Mouse (Mus musculus) kidney, postnatal 4 days (tissue): ENCODE results near the gene Gnb4.

Experiments
- DNase-seq, 2 experiments: peaks; one replicate each; pipeline ENCODE4 v3.0.0; 2021; ENCODE audit warnings: mixed read lengths in 2 of 2

Gene Gnb4

DNA sequence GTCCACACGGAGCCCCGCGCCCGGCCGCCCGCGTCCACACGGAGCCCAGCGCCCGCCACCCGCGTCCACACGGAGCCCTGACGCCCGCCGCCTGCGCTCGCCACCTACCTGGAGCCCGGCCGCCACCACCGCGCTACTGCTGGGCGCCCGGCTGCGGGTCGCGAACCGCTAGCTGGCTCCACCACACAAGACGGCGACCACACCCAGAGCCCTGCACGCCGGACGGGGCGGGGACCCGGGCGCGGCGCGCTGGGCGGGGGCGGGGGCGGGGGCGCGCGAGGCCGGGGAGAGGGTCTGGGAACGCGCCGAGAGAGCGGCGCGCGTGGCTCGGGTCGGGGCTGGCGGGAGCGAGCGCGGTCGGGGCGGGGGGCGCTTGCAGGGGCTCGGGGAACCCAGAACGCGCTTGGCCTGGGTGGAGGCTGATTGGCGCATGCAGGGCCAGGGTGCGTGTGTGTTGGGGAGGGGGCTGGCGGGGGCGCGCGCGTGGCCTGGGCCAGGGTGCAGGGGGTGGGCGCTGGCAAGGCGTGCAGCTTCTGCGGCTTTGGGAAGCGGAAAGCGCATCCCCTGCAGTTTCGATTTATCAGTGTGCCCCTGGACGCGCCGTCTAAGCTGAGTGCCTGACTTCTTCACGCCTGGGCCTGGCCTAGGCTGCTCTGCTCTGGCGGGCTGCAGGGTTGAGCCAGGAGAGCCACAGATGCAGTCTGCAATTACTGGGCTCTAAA, at the start of gene Gnb4:
Gnb4 (minus strand) TSS at position 255 of the 722 bp plus-strand sequence.
- peak; percentile 69 to 79 for DNase-seq

DNA sequence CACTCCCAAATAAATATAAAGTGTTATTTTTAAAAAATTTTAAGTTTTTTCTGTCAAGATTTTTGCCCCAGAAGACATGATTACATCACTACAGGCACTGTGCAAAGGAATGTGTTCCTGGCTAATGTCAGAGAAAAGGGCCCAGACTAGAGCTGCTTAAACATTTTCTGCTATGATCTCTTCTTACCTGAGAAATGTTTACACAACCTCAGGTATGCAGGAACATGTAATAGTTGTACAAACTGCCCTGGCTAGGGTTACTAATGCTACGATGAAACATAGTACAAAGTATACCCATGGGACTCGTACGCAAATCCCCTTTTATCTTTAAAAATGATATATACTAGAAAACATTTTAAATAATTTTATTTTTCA, 45.2 kb upstream of the Gnb4 start:
- no peak for DNase-seq

DNA sequence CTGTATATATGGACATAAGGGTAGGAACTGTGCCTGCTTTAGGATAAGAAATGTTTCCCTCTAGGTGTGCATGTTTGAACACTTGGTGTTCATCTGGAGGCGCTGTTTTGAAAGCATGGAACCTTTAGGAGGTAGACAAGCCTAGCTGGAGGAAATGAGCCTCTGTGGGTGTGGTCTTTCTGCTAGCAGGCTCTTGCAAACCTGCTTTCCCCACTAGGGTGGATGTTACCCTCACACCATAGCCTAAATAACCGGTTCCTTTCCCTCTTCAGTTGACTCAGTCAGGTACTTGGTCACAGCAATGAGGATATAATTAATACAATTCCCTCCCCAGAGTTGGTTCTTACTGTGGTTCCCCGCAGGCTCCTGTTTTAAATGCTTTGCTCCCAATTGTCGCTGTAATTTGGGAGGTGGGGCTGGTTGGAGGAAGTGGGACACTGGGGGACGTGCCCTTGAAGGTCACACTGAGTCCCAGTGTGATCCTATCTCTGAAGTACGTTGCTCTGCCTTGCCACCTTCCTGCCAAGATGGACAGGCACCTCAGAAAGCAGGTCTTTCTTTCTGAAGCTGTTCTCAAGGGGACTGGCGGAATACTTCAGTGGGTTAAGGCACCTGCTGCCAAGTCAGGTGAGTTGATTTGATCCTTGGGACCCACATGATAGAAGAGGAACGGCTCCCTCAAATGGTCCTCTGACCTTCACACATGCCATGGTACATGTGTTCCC, 44.6 kb upstream of the Gnb4 start:
- no peak for DNase-seq

DNA sequence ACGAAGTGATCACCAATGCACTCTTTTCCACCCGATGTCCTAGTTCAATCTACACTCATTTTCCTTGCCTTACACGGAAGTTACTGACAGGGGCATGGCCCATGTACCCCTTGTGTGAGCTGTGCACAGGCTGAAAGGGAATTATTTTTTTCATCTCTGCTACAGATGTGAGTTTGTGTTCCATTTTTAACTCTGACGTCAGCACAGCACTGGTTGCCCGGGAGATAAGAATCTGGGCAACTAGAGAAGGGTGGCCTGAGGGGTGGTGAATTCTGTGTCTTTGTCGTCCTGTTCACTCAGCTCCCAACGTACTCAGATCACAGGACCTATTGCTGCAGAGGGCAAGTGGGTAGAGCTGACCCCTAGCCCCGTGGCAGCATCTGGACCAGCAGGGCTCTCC, 43.9 kb upstream of the Gnb4 start:
- DNase-seq: no peak

DNA sequence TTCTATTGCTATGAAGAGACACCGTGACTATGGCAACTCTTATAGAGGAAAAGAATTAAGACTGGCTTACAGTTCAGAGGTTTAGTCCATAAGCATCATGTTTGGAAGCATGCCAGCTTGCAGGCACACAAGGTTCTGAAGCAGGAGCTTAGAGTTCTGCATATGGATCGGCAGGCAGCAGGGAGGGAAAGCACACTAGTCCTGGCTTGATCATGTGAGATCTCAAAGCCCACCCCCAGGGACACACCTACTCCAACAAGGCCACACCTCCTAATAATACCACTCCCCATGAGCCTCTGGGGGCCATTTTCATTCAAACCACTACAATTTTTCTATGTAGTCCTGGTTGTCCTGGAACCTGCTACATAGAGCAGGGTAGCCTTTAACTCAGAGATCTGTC, 43.1 kb upstream of the Gnb4 start:
- DNase-seq: no peak

DNA sequence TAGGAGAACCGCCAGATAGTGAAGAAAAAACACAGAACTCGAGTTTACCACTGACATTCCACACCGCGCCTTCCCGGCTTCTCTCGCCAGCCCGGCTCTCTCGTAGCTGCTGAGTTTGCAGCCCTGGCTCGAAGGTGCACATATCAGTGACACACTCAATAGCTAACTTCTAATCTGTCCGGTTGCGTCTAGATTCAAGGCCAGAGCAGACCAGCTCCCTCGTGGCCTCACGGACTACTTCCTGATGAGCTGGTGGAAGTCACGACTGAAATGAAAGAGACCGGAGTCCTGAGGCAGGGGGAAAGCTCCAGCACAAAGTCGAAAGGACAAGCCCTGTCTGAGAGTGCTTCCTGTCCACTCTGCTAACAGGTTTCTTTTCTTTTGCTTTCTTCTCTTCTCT, 42.4 kb upstream of the Gnb4 start:
- DNase-seq: peak in 1 of 2 experiments; percentile 7

DNA sequence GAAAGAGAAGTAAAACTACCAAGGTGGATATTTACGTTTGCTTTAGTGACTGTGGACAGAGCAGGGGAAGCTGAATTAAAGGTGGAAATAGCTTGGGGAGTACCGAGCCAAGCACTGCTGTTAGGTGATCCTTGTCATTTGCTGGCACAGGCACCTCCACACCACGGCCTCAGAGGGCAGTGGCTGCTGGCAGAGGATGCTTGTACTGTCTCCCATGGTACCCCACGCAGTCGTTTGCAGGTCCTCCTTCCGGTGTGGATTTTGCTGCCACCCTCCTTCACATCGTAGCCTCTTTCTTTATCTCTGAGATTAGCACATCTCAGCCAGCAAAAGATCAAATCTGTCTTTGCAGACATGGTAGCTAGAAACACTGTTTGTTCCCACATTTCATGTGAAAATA, 42.0 kb upstream of the Gnb4 start:
- no peak for DNase-seq

DNA sequence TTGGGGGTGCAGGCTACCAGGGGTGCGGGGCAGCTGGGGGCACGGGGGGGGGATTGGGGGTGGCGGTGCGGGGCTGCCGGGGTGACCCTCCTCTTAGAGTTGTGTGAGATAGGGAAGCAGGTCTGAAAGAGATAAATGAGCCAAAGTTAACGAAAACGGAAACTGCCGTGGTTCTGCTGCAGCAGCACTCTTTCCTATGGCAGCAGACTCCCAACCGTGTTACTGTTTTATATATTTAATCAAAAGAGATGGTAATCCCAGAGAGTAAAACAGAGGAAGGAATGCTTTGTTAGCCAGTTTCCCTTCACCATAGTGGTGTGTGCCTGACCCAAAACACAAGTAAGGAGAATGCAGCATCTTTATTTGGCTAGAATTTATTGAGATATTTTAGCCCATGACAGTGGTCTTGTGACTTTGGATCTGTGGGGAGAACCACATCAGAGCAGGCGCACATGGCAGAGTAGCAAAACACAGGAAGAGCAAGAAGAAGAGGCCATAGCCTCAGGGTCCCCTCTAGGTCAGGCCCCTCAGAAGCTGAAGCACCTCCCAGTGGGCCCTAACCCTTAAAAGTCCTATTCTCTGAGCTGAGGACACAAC, 40.1 kb upstream of the Gnb4 start:
- no peak for DNase-seq

DNA sequence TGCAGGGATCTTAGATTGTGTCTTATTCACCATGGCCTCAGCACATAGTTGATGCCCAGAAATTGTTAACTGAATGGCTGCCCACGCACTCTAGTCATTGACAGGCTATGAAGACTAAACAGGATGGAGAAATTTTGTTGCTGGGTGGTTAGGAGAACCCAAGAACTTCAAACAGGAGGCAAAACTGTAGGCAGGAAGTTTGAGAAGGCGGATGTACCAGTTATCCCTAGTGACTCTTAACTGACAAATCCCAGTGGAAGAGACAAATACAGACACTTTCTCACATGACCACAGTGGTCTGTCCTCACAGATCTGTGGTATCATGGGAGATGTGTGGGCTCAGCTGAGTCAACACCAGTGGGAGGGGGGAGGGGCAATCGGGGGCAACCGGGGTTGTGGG, 39.6 kb upstream of the Gnb4 start:
- no peak for DNase-seq

DNA sequence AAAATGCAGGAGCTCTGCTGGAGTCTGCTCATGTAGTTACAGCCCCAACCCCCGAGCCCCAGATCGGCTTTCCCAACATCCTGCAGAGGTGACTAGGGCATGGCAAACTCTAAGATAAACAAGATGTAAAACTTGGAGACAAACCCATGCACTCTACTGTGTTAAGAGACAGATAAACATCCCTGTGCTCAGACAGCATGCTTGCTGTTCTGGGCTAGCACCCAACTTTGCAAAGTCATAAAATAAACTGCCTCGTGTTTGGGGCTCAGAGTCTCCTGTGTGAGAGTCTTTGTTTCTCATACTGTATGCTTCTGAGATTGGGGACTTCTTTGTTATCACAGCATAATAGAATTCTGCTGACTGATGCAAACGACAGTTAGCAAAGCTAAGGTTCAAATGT, 36.4 kb upstream of the Gnb4 start:
- no peak for DNase-seq

DNA sequence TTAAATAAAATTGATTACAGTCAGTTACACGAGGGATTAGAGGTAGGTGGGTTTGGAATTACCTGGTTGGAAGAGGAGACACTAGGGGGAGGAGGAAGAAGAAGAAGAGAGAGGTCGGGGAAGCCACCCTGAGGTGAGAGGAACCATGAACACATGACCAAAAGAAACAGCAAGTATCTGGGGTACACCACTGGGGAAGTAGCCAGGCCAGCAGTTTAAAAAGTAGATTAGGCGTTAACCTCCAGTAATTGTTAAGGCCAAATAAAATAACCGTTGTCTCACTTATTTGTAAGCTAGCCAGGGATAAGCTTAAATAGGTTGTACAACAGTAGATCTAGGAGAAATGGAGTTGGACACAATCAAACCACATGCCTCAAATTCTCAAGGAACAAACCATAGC, 32.9 kb upstream of the Gnb4 start:
- no peak for DNase-seq

DNA sequence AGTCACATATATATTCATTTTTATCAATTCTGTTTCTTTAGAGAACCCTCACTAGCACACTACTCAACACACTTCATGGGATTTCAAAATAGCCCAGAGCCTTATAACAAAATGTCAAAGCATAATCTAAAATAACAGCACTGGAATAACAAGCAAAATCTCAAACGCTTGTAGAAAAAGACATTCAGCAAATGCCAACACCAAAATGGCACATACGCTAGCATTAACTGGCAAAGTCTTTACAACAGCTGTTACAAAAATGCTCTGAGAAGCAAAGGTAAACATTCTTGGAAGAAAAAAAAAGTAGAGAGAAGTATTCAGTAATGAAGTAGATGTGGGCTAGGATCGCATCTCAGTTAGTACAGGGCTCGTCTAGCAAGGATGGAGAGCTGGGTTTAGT, 30.5 kb upstream of the Gnb4 start:
- no peak for DNase-seq

DNA sequence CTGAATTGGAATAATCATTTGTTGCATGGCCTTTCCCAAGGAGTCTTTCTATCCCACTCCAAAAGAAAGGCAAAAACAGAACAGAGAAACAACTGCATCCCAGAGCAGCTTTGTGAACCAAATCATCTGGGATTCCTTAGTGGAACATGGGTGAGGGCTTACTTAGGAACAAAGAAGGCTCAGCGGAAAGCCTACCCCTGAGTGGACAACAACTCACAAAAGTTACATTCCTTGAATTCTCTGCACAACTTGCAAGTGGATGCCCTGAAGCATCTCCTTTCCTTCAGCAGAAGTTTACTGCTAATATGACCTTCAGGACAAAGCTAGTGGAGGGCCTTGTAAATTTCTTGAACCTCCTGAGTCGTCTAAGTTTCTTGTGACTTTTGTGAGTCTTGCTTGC, 28.4 kb upstream of the Gnb4 start:
- DNase-seq: no peak

DNA sequence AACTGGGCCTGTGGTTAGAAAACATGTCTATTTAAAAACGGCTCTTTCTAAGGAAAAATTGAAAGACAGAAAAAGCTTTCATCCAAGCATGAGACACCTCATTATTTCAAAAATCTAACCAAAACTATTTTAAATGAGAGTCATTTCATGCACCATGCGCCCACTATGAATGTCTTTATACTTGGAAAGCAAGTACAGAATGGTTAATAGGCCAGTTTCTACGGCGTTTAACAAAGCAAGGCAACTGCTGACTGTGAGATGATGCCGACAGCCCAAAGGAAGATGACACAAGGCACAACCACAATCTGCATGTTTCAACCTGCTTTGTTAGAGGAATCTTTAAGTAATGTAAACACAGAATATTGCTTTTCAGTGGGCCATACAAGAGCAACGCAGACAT, 25.7 kb upstream of the Gnb4 start:
- DNase-seq: no peak

DNA sequence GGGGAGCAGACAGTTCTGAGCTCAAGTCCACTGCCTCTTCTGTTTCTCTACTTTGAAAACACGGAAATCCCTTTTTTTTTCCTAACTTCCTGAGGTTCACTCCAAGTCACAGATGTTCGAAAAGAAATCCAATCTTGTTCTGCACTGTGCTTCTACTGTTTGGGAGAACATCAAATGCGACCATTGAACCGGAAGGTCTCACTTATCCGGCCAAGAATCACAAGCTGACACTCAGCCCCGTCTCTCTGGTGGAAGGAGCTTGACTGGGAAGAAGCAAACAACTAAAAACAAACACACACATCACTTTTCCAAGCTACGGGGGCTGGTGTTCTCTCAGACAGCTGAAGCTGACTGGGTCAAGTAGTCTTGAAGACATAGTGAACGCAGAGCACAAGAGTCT, 21.9 kb upstream of the Gnb4 start:
- peak; percentile 36 to 43 for DNase-seq

DNA sequence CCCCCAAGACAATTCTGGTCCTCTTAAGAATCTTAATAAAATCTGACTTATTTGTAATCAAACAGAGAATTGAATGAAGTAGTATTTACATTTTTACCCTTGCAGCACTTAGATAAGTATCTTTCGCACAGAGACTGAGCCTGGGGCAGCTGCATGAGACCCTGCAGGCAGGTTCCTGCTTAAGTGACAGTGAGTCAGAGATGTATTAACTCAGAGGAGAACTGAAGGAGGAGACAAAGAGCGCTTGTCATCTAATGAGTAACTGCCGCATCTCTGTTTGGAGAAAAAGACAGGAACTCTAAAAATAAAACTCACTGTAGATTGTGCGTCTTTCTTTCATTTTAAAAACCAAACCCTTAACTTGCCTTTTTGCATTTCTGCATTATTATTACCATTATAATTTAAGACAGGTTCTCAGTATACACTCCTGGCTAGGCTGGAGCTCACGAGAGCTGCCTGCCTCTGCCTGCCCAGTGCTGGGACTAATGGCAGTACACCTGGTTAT, 16.4 kb upstream of the Gnb4 start:
- no peak for DNase-seq

DNA sequence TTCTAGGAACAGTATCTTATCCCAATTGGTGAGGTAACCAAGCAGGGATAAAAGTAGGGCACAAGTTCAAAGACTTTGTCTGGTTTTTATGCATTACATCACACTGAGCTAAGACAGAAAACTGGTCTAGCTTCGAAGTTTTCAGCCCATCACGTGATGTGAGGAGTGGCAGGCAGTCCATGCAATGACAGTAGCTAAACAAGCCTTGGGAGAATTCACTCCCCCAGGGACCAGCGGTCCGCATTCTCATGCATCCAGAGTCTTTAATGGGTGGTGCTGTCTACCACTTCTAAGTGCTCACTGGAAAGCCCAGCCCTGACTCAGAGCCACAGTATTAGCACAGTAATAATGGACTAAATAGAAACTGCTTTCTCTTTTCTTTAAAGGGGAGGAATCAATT, 13.8 kb upstream of the Gnb4 start:
- DNase-seq: no peak

DNA sequence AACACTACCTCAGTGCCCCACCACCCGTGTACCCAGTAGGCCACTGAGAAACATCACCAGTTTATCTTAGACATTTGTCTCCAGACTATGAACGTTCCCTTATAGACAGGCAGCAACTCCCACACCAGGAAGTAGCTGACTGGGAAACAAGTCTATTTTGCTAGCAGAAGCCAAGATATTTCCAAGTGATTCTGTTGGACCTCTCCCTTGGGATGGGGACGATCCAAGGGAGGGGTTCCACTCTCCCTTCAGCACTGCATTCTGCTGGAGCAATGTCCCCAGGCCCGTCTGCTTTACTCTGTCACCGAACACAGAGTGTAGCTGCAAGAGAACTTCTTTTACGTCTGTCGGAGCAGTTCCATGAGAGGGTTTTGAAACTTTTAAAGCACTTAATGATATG, 11.8 kb upstream of the Gnb4 start:
- peak in 1 of 2 experiments; percentile 22 for DNase-seq

DNA sequence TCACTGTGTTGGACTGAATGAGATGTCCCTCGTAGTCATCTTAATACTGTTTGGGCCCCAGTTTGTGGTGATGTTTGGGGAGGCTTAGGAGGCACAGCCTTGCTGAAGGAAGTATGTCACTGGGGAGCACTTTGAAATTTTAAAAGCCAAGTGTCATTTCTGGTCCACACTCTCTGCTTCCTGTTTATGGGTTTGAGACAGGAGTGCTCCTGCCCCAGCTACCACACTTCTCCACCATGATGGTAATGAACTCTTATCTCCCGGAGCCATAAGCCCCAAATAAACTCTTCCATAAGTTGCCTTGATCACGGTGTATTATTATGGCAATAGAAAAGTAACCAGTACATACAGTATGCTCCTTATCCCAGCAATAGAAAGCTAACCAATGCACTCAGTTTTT, 5.7 kb upstream of the Gnb4 start:
- DNase-seq: no peak

DNA sequence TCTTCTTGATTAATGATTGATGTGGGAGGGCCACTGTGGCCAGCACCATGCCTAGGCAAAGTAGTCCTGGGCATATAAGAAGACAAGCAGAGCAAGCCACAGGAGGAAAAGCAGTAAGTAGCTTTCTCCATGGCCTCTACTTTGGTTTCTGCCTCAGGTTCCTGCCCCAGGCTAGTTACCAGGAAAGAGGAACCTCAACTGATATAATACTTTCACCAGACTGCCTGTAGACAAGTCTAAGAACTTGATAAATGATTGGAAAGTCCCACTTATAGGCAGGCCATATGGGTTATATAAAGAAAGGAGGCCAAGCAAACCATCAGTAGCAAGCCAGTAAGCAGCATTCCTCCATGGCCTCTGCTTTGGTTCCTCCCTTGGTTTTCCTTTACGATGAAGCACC, 5.3 kb upstream of the Gnb4 start:
- no peak for DNase-seq

DNA sequence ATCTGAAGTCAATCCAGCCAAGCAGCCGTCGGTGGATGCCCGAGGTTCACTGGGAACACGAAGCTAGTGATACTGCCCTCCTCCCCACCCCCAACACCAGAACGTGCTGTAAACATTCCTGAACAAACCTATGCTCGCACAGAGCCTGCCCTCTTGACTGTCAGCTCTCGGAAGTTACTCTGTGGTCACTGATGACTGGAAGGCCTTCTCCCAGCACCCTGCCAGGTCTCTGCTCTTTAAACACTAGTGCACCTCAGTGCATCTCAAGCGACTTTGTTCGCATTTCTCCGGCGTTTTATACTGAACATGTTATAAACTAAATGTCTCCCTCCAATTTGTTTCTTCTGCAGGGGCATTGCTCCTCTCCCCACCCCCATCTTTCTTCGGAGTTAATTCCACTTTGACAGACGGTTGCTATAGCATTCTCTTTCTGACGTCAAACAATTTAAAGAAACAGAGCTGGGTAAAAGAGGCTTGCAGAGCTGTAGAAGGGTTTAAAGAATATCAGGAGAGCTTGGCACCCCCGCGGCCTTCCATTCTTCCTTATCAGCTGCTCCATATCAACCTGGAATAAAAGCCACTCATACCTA, 763 bp upstream of the Gnb4 start:
- DNase-seq: no peak

DNA sequence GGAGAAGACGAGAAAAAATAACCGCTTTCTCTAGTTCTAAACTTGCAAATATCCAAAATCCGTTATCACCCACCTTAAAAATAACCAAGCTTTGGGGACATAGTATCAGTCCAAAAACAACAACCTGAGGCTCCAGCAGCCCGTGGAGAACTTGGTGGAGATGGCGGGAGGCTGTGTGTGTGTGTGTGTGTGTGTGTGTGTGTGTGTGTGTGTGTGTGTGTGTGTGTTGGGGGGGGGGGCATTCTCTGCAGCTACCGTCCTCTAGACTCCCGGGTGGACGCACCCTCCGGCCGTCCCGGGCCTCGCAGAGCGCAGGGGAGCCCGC, 417 bp downstream of the Gnb4 start:
- DNase-seq: no peak

DNA sequence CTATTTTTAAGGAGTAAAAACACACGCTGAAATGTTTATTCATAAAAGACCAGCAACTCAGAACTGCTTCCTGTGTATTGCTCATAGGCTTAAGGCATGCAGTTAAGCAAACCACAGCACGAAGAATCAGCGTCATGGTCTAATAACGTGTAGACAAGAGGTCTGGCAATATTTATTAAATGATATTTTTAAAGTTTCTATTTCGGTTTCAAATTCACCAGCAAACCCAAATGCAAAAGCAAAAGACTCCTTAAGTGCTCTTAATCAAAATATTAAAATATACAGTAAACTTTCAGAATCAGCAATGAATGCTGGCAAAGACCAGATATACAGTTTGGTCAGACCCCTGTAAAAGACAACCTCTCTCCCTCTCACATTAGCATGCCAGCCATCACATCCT, 1.0 kb downstream of the Gnb4 start:
- DNase-seq: no peak

DNA sequence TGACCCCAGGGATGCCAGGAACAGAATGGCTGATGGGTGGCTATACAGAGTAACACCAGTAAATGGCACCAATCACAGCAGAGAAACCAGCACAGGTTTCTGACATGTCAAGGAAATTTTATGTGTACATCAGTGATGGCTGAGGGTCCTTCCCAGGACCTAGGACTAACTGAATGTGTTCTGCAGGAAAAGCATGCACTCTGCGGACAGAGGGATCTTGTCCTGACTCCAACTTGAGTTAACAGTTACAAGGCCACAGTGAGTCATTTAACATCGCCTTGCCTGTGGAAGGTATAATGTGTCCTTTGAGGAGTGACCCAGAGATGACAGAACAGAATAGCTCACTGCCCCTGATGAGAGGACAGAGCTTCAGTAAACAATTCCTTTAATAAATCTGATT, 1.6 kb downstream of the Gnb4 start:
- no peak for DNase-seq
